Comparison of ENCODE assay signal across 15 mouse cellular contexts in the genomic region with DNA sequence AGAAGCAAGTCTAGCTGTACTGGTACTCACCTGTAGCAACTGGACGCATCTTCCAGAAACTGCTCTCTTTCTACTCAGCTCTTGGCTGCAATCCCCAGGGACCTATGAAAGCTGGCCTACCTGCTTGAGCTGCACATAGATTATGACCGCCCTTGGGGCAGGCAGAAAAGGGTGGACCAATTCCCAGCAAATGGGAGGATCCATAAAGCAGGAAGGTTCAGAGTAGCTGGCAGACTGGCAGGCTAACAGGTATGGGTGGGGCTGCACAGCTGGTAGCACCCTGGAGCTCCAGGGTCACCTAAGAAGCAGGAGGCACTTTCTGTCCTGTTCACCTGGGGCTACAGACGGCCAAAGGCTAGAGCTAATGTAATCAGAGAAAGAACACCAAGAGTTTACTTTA. TPM values are rescaled to one million over a fixed set of nuclear protein-coding genes. Genes with fewer than 3 reads are reported as not detected.
"Had no signal": no experiment of that assay in that cellular context is flagged by ENCODE, and none has a peak within 500 bp of the region (broad histone marks: within the 10 kb centered on the region; RNA-seq: fewer than 3 reads in every experiment).

No protein-coding gene starts in this region.

- H3K27ac ChIP-seq: layer of hippocampus, adult 2 months; limb, embryonic 12.5 days; liver, embryonic 13.5 days; lung, embryonic 15.5 days; midbrain, embryonic 12.5 days; neural tube, embryonic 13.5 days had no signal

- ATAC-seq: inflammation-experienced regulatory T-cells, adult 6 months; liver, postnatal 0 days; midbrain, embryonic 16.5 days had no signal

- H3K9me3 ChIP-seq: limb, embryonic 12.5 days; liver, embryonic 13.5 days; lung, embryonic 15.5 days; midbrain, embryonic 12.5 days; neural tube, embryonic 13.5 days had no signal

- H3K36me3 ChIP-seq: limb, embryonic 12.5 days; liver, embryonic 13.5 days; lung, embryonic 15.5 days; midbrain, embryonic 12.5 days; neural tube, embryonic 13.5 days had no signal

- H3K4me2 ChIP-seq: limb, embryonic 12.5 days; liver, embryonic 13.5 days; lung, embryonic 15.5 days; midbrain, embryonic 12.5 days; neural tube, embryonic 13.5 days had no signal

- H3K27me3 ChIP-seq: limb, embryonic 12.5 days; liver, embryonic 13.5 days; lung, embryonic 15.5 days; midbrain, embryonic 12.5 days; neural tube, embryonic 13.5 days had no signal

- DNase-seq: kidney, adult 9 months; kidney, postnatal 14 days; liver; liver, embryonic 13.5 days; liver, postnatal 0 days; lung, postnatal 14 days; right cerebral cortex, postnatal 14 days; thymus, postnatal 4 days had no signal

- H3K4me3 ChIP-seq: layer of hippocampus, adult 2 months; limb, embryonic 12.5 days; liver, embryonic 13.5 days; lung, embryonic 15.5 days; midbrain, embryonic 12.5 days; neural tube, embryonic 13.5 days had no signal

- H3K4me1 ChIP-seq: limb, embryonic 12.5 days; liver, embryonic 13.5 days; lung, embryonic 15.5 days; midbrain, embryonic 12.5 days; neural tube, embryonic 13.5 days had no signal

- H3K9ac ChIP-seq: limb, embryonic 12.5 days; liver, embryonic 13.5 days; liver, postnatal 0 days; lung, embryonic 15.5 days; midbrain, embryonic 12.5 days; neural tube, embryonic 13.5 days had no signal

RNA-seq across cellular contexts. Expression of gene Fam3b, which starts 9.8 kb away (rescaled TPM):
- polyA plus RNA-seq: limb, embryonic 12.5 days; liver, embryonic 13.5 days; liver, postnatal 0 days; lung, embryonic 15.5 days; midbrain, embryonic 12.5 days; midbrain, embryonic 16.5 days; neural tube, embryonic 13.5 days had no signal

RNA-seq across cellular contexts. Expression of gene Mx1, which starts 42.1 kb away (rescaled TPM):
- polyA plus RNA-seq: limb, embryonic 12.5 days had no signal
